Mouse (Mus musculus): Measurements from ENCODE around the gene Ttll6. TPM values are rescaled to one million over a fixed set of nuclear protein-coding genes. Genes with fewer than 3 reads are reported as not detected.

Gene Ttll6
- total RNA-seq, 1 experiment from 2014 or later, result not detected

Other genes starting within 250 kb of the Ttll6 start
- gene B4galnt2, start 218.9 kb upstream of the Ttll6 start, total RNA-seq (2017), result 0.78 to 1.3 TPM in 2 of 3 replicates, not detected in the other
- gene Igf2bp1, start 127.8 kb upstream of the Ttll6 start, total RNA-seq (2017), result not detected in 3 replicates
- gene Gip, start 109.2 kb upstream of the Ttll6 start, total RNA-seq (2017), result not detected in 3 replicates
- 66.0 to 93.9 TPM (median 80.9 TPM) in 3 replicates for gene Snf8, start 98.9 kb upstream of the Ttll6 start, total RNA-seq (2017)
- gene Ube2z, start 68.4 kb upstream of the Ttll6 start, total RNA-seq (2017), result 36.8 to 37.9 TPM (median 37.2 TPM) in 3 replicates
- 1.6 to 31.3 TPM (median 27.1 TPM) in 3 replicates for gene Atp5g1, start 58.1 kb upstream of the Ttll6 start, total RNA-seq (2017)
- gene Calcoco2, start 21.8 kb upstream of the Ttll6 start, total RNA-seq (2017), result not detected in 3 replicates
- not detected in 3 replicates for gene Hoxb13, start 60.5 kb downstream of the Ttll6 start, total RNA-seq (2017)
- not detected in 3 replicates for gene Hoxb9, start 137.7 kb downstream of the Ttll6 start, total RNA-seq (2017)
- gene Hoxb8, start 148.1 kb downstream of the Ttll6 start, total RNA-seq (2017), result not detected in 3 replicates
- gene Hoxb7, start 152.8 kb downstream of the Ttll6 start, total RNA-seq (2017), result not detected in 3 replicates
- gene Hoxb6, start 158.7 kb downstream of the Ttll6 start, total RNA-seq (2017), result not detected in 3 replicates
- gene Hoxb5, start 169.6 kb downstream of the Ttll6 start, total RNA-seq (2017), result not detected in 3 replicates
- 4.7 to 6.6 TPM (median 5.2 TPM) in 3 replicates for gene Hoxb4, start 184.5 kb downstream of the Ttll6 start, total RNA-seq (2017)
- 1.4 to 2.1 TPM (median 1.8 TPM) in 3 replicates for gene Hoxb3, start 189.5 kb downstream of the Ttll6 start, total RNA-seq (2017)
- not detected in 3 replicates for gene Hoxb2, start 216.7 kb downstream of the Ttll6 start, total RNA-seq (2017)
- not detected in 3 replicates for gene Hoxb1, start 232.0 kb downstream of the Ttll6 start, total RNA-seq (2017)